Mouse (Mus musculus): ENCODE measurements around the gene Galnt2. TPM values are rescaled to one million over a fixed set of nuclear protein-coding genes. Genes with fewer than 3 reads are reported as not detected.

The Galnt2 gene
- total and polyA plus RNA-seq, 2 experiments from 2014 or later: 30.3 to 35.4 TPM

DNA sequence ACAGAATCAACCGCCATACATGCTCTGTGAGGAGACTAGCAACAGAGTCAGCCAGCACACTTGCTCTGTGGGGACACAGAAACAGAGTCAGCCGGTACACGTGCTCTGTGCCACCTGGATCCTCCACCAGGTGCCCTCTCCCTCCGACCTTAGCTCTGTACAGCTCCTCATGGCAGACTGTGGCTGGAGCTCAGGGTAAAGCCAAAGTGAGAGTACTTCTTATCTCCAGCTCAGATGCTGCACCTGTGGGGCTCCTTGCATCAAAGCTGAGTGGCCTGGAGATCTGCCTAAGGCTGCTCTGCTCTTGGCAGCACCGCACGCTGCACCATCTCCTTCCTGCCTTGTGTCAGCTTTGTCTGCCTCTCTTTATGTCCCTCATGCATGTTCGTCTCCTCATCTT lies 40.8 kb upstream of the Galnt2 start:
- no peak for TF ChIP-seq CTCF (IDR thresholded peaks at IDR 0.05; ENCODE audit: low read depth)
- no peak for TF ChIP-seq EP300 (IDR thresholded peaks at IDR 0.05; ENCODE audit: low read depth)
- H3K9me3 ChIP-seq (replicated peaks; ENCODE audit: control insufficient read depth, low read length): no peaks in the 10 kb centered on the region
- no peaks in the 10 kb centered on the region for H3K4me1 ChIP-seq (ENCODE audit: control insufficient read depth, insufficient read depth)
- no peak for DNase-seq (ENCODE audit: low spot score)
- ATAC-seq (ENCODE audit: insufficient read depth, low read depth): no peak
- H3K4me2 ChIP-seq (ENCODE audit: low read depth, low read length): no peak overlapping the region
- H3K4me3 ChIP-seq (ENCODE audit: low read depth, low read length): no peak overlapping the region
- H3K9ac ChIP-seq (replicated peaks; ENCODE audit: low read depth, low read length): no peak overlapping the region
- H3K27me3 ChIP-seq (ENCODE audit: control insufficient read depth, insufficient read depth, low read length): peaks cover 6% of the 10 kb centered on the region; the same call in 1 of the 2 replicates
- WGBS: 84% methylated on average over 7 of the region's 7 CpGs
- no peak overlapping the region for H3K27ac ChIP-seq (ENCODE audit: low read depth)
- H3K36me3 ChIP-seq (replicated peaks; ENCODE audit: control insufficient read depth, insufficient read depth, low read length): no peaks in the 10 kb centered on the region

DNA sequence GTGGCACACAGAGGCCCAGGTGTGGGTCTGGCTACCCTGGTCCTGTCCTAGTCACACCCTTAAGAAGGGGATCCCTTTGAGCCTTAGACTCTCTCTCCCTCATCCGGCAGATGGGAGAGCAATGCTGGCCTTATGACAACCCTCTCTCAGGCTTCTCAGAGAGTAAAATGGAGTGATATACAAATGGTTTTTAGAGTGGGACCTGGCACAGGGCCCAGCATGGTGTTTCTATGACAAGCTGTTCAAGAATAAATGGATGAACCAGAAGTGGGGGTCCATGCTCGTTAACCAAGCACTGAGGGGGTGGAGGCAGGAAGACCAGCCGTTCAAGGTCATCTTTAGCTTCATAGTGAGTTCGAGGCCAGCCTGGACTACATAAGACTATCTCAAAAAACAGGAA lies 38.9 kb upstream of the Galnt2 start:
- TF ChIP-seq EP300 (IDR thresholded peaks at IDR 0.05; ENCODE audit: low read depth) (no peak), CTCF (IDR thresholded peaks at IDR 0.05; ENCODE audit: low read depth) (no peak)
- no peak overlapping the region for H3K9ac ChIP-seq (replicated peaks; ENCODE audit: low read depth, low read length)
- no peak overlapping the region for H3K4me2 ChIP-seq (ENCODE audit: low read depth, low read length)
- H3K27me3 ChIP-seq (ENCODE audit: control insufficient read depth, insufficient read depth, low read length): no peaks in the 10 kb centered on the region
- H3K4me1 ChIP-seq (ENCODE audit: control insufficient read depth, insufficient read depth): no peaks in the 10 kb centered on the region
- no peaks in the 10 kb centered on the region for H3K36me3 ChIP-seq (replicated peaks; ENCODE audit: control insufficient read depth, insufficient read depth, low read length)
- no peak for DNase-seq (ENCODE audit: low spot score)
- WGBS: 72% methylated on average over 4 of the region's 4 CpGs
- H3K27ac ChIP-seq (ENCODE audit: low read depth): no peak overlapping the region
- ATAC-seq (ENCODE audit: insufficient read depth, low read depth): no peak
- H3K4me3 ChIP-seq (ENCODE audit: low read depth, low read length): no peak overlapping the region
- H3K9me3 ChIP-seq (replicated peaks; ENCODE audit: control insufficient read depth, low read length): no peaks in the 10 kb centered on the region

- H3K9me3 ChIP-seq (replicated peaks; ENCODE audit: control insufficient read depth, low read length): no peaks in the 10 kb centered on the region
- H3K27me3 ChIP-seq (ENCODE audit: control insufficient read depth, insufficient read depth, low read length): peaks cover 2% of the 10 kb centered on the region; the same call in 1 of the 2 replicates
- no peak overlapping the region for H3K4me3 ChIP-seq (ENCODE audit: low read depth, low read length)
- DNase-seq (ENCODE audit: low spot score) (peak; percentile 37), ATAC-seq (ENCODE audit: insufficient read depth, low read depth) (peak; percentile 43; the same call in 1 of the 2 replicates)
- H3K9ac ChIP-seq (replicated peaks; ENCODE audit: low read depth, low read length): no peak overlapping the region
- no peak overlapping the region for H3K27ac ChIP-seq (ENCODE audit: low read depth)
- WGBS: 71% methylated on average over 10 of the region's 10 CpGs
- no peak for TF ChIP-seq CTCF (IDR thresholded peaks at IDR 0.05; ENCODE audit: low read depth)
- no peak overlapping the region for H3K4me2 ChIP-seq (ENCODE audit: low read depth, low read length)
- no peaks in the 10 kb centered on the region for H3K4me1 ChIP-seq (ENCODE audit: control insufficient read depth, insufficient read depth)
- no peaks in the 10 kb centered on the region for H3K36me3 ChIP-seq (replicated peaks; ENCODE audit: control insufficient read depth, insufficient read depth, low read length)
These were observed 38.2 kb upstream of the Galnt2 start for GRCm38 (mm10) chr8:124192976-124193375.

GRCm38 (mm10) chr8:124193992-124194391 lies 37.2 kb upstream of the Galnt2 start:
- Histone ChIP-seq H3K36me3 (replicated peaks; ENCODE audit: control insufficient read depth, insufficient read depth, low read length) (no peaks in the 10 kb centered on the region), H3K4me2 (ENCODE audit: low read depth, low read length) (no peak overlapping the region), H3K9me3 (replicated peaks; ENCODE audit: control insufficient read depth, low read length) (no peaks in the 10 kb centered on the region), H3K27ac (ENCODE audit: low read depth) (no peak overlapping the region), H3K4me1 (ENCODE audit: control insufficient read depth, insufficient read depth) (no peaks in the 10 kb centered on the region), H3K9ac (replicated peaks; ENCODE audit: low read depth, low read length) (no peak overlapping the region), H3K4me3 (ENCODE audit: low read depth, low read length) (no peak overlapping the region), H3K27me3 (ENCODE audit: control insufficient read depth, insufficient read depth, low read length) (peaks cover 5% of the 10 kb centered on the region; the same call in 1 of the 2 replicates)
- no peak for DNase-seq (ENCODE audit: low spot score)
- 87% methylated on average over 5 of the region's 5 CpGs for WGBS
- TF ChIP-seq EP300 (IDR thresholded peaks at IDR 0.05; ENCODE audit: low read depth) (no peak), CTCF (IDR thresholded peaks at IDR 0.05; ENCODE audit: low read depth) (no peak)
- no peak for ATAC-seq (ENCODE audit: insufficient read depth, low read depth)

GRCm38 (mm10) chr8:124196195-124196594 lies 35.0 kb upstream of the Galnt2 start:
- 52% methylated on average over 5 of the region's 5 CpGs for WGBS
- H3K4me2 ChIP-seq (ENCODE audit: low read depth, low read length): no peak overlapping the region
- no peak for DNase-seq (ENCODE audit: low spot score)
- TF ChIP-seq CTCF (IDR thresholded peaks at IDR 0.05; ENCODE audit: low read depth) (no peak), EP300 (IDR thresholded peaks at IDR 0.05; ENCODE audit: low read depth) (no peak)
- H3K4me1 ChIP-seq (ENCODE audit: control insufficient read depth, insufficient read depth): no peaks in the 10 kb centered on the region
- H3K9me3 ChIP-seq (replicated peaks; ENCODE audit: control insufficient read depth, low read length): no peaks in the 10 kb centered on the region
- no peaks in the 10 kb centered on the region for H3K36me3 ChIP-seq (replicated peaks; ENCODE audit: control insufficient read depth, insufficient read depth, low read length)
- H3K27me3 ChIP-seq (ENCODE audit: control insufficient read depth, insufficient read depth, low read length): peaks cover 5% of the 10 kb centered on the region; the same call in 1 of the 2 replicates
- H3K4me3 ChIP-seq (ENCODE audit: low read depth, low read length): no peak overlapping the region
- H3K9ac ChIP-seq (replicated peaks; ENCODE audit: low read depth, low read length): no peak overlapping the region
- peak; percentile 29 for ATAC-seq (ENCODE audit: insufficient read depth, low read depth)
- H3K27ac ChIP-seq (ENCODE audit: low read depth): no peak overlapping the region

DNA sequence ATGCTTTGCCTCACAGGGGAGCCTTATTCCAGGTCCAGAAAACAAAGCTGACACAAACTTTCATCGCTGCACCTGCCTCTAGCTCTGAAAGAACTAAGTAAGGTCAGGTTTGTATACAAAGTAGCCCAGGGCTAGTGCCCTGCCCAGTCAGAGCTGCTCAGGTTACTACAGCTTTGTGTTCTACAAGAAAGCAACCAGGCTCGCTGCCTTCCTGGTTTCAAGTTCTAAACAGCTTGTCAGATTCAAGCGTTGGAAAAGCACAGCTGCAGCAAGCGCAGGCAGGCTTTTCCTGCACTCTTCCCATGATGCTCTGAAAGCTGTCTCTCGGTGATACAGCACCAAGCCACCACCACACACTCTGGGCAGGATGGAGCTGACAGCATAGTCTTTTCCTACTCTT lies 34.4 kb upstream of the Galnt2 start:
- peaks cover 5% of the 10 kb centered on the region; the same call in 1 of the 2 replicates for H3K27me3 ChIP-seq (ENCODE audit: control insufficient read depth, insufficient read depth, low read length)
- H3K36me3 ChIP-seq (replicated peaks; ENCODE audit: control insufficient read depth, insufficient read depth, low read length): no peaks in the 10 kb centered on the region
- H3K27ac ChIP-seq (ENCODE audit: low read depth): no peak overlapping the region
- H3K4me2 ChIP-seq (ENCODE audit: low read depth, low read length): no peak overlapping the region
- no peak for DNase-seq (ENCODE audit: low spot score)
- no peaks in the 10 kb centered on the region for H3K4me1 ChIP-seq (ENCODE audit: control insufficient read depth, insufficient read depth)
- ATAC-seq (ENCODE audit: insufficient read depth, low read depth): no peak
- no peak overlapping the region for H3K4me3 ChIP-seq (ENCODE audit: low read depth, low read length)
- H3K9me3 ChIP-seq (replicated peaks; ENCODE audit: control insufficient read depth, low read length): no peaks in the 10 kb centered on the region
- WGBS: 58% methylated on average over 5 of the region's 5 CpGs
- TF ChIP-seq CTCF (IDR thresholded peaks at IDR 0.05; ENCODE audit: low read depth): no peak
- no peak for TF ChIP-seq EP300 (IDR thresholded peaks at IDR 0.05; ENCODE audit: low read depth)
- H3K9ac ChIP-seq (replicated peaks; ENCODE audit: low read depth, low read length): no peak overlapping the region

Measured in heart, postnatal 0 days (tissue).